Mouse (Mus musculus): ENCODE data around the gene Tenm2. TPM values are rescaled to one million over a fixed set of nuclear protein-coding genes. Genes with fewer than 3 reads are reported as not detected.

Gene Tenm2
- polyA plus RNA-seq, 1 experiment from 2014 or later: 47.3 TPM

GRCm38 (mm10) chr11:37075349-37075748 lies 160.4 kb downstream of the Tenm2 start:
- Histone ChIP-seq H3K27ac (no peak overlapping the region), H3K36me3 (no peaks in the 10 kb centered on the region), H3K4me2 (replicated peaks) (no peak overlapping the region), H3K4me1 (replicated peaks) (no peaks in the 10 kb centered on the region), H3K9me3 (no peaks in the 10 kb centered on the region), H3K9ac (replicated peaks) (no peak overlapping the region), H3K4me3 (replicated peaks) (no peak overlapping the region), H3K27me3 (no peaks in the 10 kb centered on the region)
- 78% methylated on average over 10 of the region's 10 CpGs for WGBS
- ATAC-seq: no peak

- Histone ChIP-seq H3K27ac (no peak overlapping the region), H3K27me3 (no peaks in the 10 kb centered on the region), H3K4me1 (replicated peaks) (no peaks in the 10 kb centered on the region), H3K36me3 (no peaks in the 10 kb centered on the region), H3K4me2 (replicated peaks) (no peak overlapping the region), H3K9ac (replicated peaks) (no peak overlapping the region), H3K9me3 (no peaks in the 10 kb centered on the region), H3K4me3 (replicated peaks) (no peak overlapping the region)
- WGBS: 57% methylated on average over 3 of the region's 3 CpGs
- ATAC-seq: no peak
Measured at GRCm38 (mm10) chr11:37065459-37065858, 170.3 kb downstream of the Tenm2 start.

- WGBS: 75% methylated on average over 5 of the region's 5 CpGs
- H3K36me3 ChIP-seq: no peaks in the 10 kb centered on the region
- H3K9ac ChIP-seq (replicated peaks): no peak overlapping the region
- peaks cover 13% of the 10 kb centered on the region for H3K4me1 ChIP-seq (replicated peaks)
- no peaks in the 10 kb centered on the region for H3K9me3 ChIP-seq
- ATAC-seq: no peak
- no peak overlapping the region for H3K27ac ChIP-seq
- no peaks in the 10 kb centered on the region for H3K27me3 ChIP-seq
- no peak overlapping the region for H3K4me3 ChIP-seq (replicated peaks)
- H3K4me2 ChIP-seq (replicated peaks): no peak overlapping the region
Measured at GRCm38 (mm10) chr11:37046671-37047070, 189.1 kb downstream of the Tenm2 start.

- Histone ChIP-seq H3K4me1 (replicated peaks) (peaks cover 26% of the 10 kb centered on the region), H3K27ac (no peak overlapping the region), H3K27me3 (no peaks in the 10 kb centered on the region), H3K9me3 (no peaks in the 10 kb centered on the region), H3K4me2 (replicated peaks) (no peak overlapping the region), H3K4me3 (replicated peaks) (no peak overlapping the region), H3K36me3 (no peaks in the 10 kb centered on the region), H3K9ac (replicated peaks) (no peak overlapping the region)
- 57% methylated on average over 4 of the region's 4 CpGs for WGBS
- peak; percentile 65; the same call in 1 of the 2 replicates for ATAC-seq
Measured at GRCm38 (mm10) chr11:37041259-37041658, 194.5 kb downstream of the Tenm2 start.

- no peak overlapping the region for H3K4me2 ChIP-seq (replicated peaks)
- no peaks in the 10 kb centered on the region for H3K36me3 ChIP-seq
- 93% methylated on average over 3 of the region's 3 CpGs for WGBS
- no peak overlapping the region for H3K9ac ChIP-seq (replicated peaks)
- no peak for ATAC-seq
- no peak overlapping the region for H3K27ac ChIP-seq
- no peaks in the 10 kb centered on the region for H3K27me3 ChIP-seq
- H3K4me3 ChIP-seq (replicated peaks): no peak overlapping the region
- H3K9me3 ChIP-seq: no peaks in the 10 kb centered on the region
- H3K4me1 ChIP-seq (replicated peaks): peaks cover 26% of the 10 kb centered on the region
Measured at GRCm38 (mm10) chr11:37039283-37039682, 196.5 kb downstream of the Tenm2 start.

- Histone ChIP-seq H3K4me3 (replicated peaks) (no peak overlapping the region), H3K27ac (no peak overlapping the region), H3K9me3 (no peaks in the 10 kb centered on the region), H3K4me1 (replicated peaks) (peaks cover 11% of the 10 kb centered on the region), H3K4me2 (replicated peaks) (no peak overlapping the region), H3K27me3 (no peaks in the 10 kb centered on the region), H3K36me3 (no peaks in the 10 kb centered on the region), H3K9ac (replicated peaks) (no peak overlapping the region)
- 48% methylated on average over 7 of the region's 7 CpGs for WGBS
- no peak for ATAC-seq
Measured at GRCm38 (mm10) chr11:37031305-37032055, 204.3 kb downstream of the Tenm2 start.

- Histone ChIP-seq H3K36me3 (no peaks in the 10 kb centered on the region), H3K4me1 (replicated peaks) (0 out of 2 replicates have a peak, but pooled peaks cover 3% of the 10 kb centered on the region), H3K4me3 (replicated peaks) (no peak overlapping the region), H3K27ac (no peak overlapping the region), H3K4me2 (replicated peaks) (no peak overlapping the region), H3K9ac (replicated peaks) (no peak overlapping the region), H3K9me3 (no peaks in the 10 kb centered on the region), H3K27me3 (no peaks in the 10 kb centered on the region)
- no peak for ATAC-seq
- WGBS: 72% methylated on average over 1 of the region's 1 CpGs
Measured at GRCm38 (mm10) chr11:37011900-37012299, 223.9 kb downstream of the Tenm2 start.

- no peaks in the 10 kb centered on the region for H3K9me3 ChIP-seq
- no peaks in the 10 kb centered on the region for H3K36me3 ChIP-seq
- H3K4me2 ChIP-seq (replicated peaks): no peak overlapping the region
- no peak overlapping the region for H3K4me3 ChIP-seq (replicated peaks)
- no peaks in the 10 kb centered on the region for H3K27me3 ChIP-seq
- whole genome bisulfite sequencing: 50% methylated on average over 1 of the region's 1 CpGs
- H3K9ac ChIP-seq (replicated peaks): no peak overlapping the region
- ATAC-seq: no peak
- H3K27ac ChIP-seq: no peak overlapping the region
- peaks cover 8% of the 10 kb centered on the region; the same call in 1 of the 2 replicates for H3K4me1 ChIP-seq (replicated peaks)
Measured at GRCm38 (mm10) chr11:37009243-37009642, 226.5 kb downstream of the Tenm2 start.

- WGBS: 67% methylated on average over 3 of the region's 3 CpGs
- Histone ChIP-seq H3K36me3 (no peaks in the 10 kb centered on the region), H3K4me3 (replicated peaks) (no peak overlapping the region), H3K9ac (replicated peaks) (no peak overlapping the region), H3K9me3 (no peaks in the 10 kb centered on the region), H3K27ac (no peak overlapping the region), H3K4me1 (replicated peaks) (no peaks in the 10 kb centered on the region), H3K27me3 (no peaks in the 10 kb centered on the region), H3K4me2 (replicated peaks) (no peak overlapping the region)
- ATAC-seq: no peak
Measured at GRCm38 (mm10) chr11:36997668-36998067, 238.1 kb downstream of the Tenm2 start.

GRCm38 (mm10) chr11:36990895-36991294 lies 244.9 kb downstream of the Tenm2 start:
- no peak for ATAC-seq
- Histone ChIP-seq H3K4me2 (replicated peaks) (no peak overlapping the region), H3K9me3 (no peaks in the 10 kb centered on the region), H3K36me3 (no peaks in the 10 kb centered on the region), H3K27ac (no peak overlapping the region), H3K4me3 (replicated peaks) (no peak overlapping the region), H3K4me1 (replicated peaks) (peaks cover 29% of the 10 kb centered on the region), H3K9ac (replicated peaks) (no peak overlapping the region), H3K27me3 (no peaks in the 10 kb centered on the region)
- WGBS: 77% methylated on average over 3 of the region's 3 CpGs

- Histone ChIP-seq H3K4me3 (replicated peaks) (no peak overlapping the region), H3K27me3 (no peaks in the 10 kb centered on the region), H3K9ac (replicated peaks) (no peak overlapping the region), H3K4me1 (replicated peaks) (peaks cover 29% of the 10 kb centered on the region), H3K36me3 (no peaks in the 10 kb centered on the region), H3K4me2 (replicated peaks) (no peak overlapping the region), H3K27ac (peak overlapping the region; percentile 54; the same call in 1 of the 2 replicates), H3K9me3 (no peaks in the 10 kb centered on the region)
- ATAC-seq: peak; percentile 93
- WGBS: 20% methylated on average over 5 of the region's 5 CpGs
Measured at GRCm38 (mm10) chr11:36988776-36989565, 246.8 kb downstream of the Tenm2 start.

GRCm38 (mm10) chr11:36974142-36974541 lies 261.6 kb downstream of the Tenm2 start:
- Histone ChIP-seq H3K36me3 (no peaks in the 10 kb centered on the region), H3K4me2 (replicated peaks) (no peak overlapping the region), H3K4me3 (replicated peaks) (no peak overlapping the region), H3K9ac (replicated peaks) (no peak overlapping the region), H3K4me1 (replicated peaks) (no peaks in the 10 kb centered on the region), H3K27me3 (no peaks in the 10 kb centered on the region), H3K9me3 (no peaks in the 10 kb centered on the region), H3K27ac (no peak overlapping the region)
- ATAC-seq: no peak
- 73% methylated on average over 2 of the region's 2 CpGs for WGBS

Data from midbrain, embryonic 13.5 days (tissue).